Mouse (Mus musculus) midbrain, embryonic 14.5 days (tissue): ENCODE measurements around the gene Cox14. TPM values are rescaled to one million over a fixed set of nuclear protein-coding genes. Genes with fewer than 3 reads are reported as not detected.
A peak's percentile ranks its signal among the peaks of the same experiment; 100 is the strongest.

Experiments used
- ATAC-seq: fragments of 200-750 bp; cut with Nextera tagmentation; 2 replicates; pipeline ENCODE4 v1.8.0; 2017; ENCODE audit warnings: moderate number of reproducible peaks, moderate library complexity; ENCODE audit not compliant: low FRiP score, low TSS enrichment
- DNase-seq: peaks from one replicate; pipeline ENCODE4 v3.0.0-alpha.2; 2015
- H3K27ac ChIP-seq: fragments of 300-500 bp; sonication (generic); replicated peaks from 2 replicates; pipeline ENCODE4 v1.5.1; 2014; ENCODE audit warnings: mild to moderate bottlenecking, low read depth, low read length, moderate library complexity
- H3K27me3 ChIP-seq: fragments of 300-500 bp; sonication (generic); 2 replicates; pipeline ENCODE4 v1.6.1; 2014; ENCODE audit warnings: low read length, control low read depth, mixed read lengths; ENCODE audit not compliant: control insufficient read depth, insufficient read depth
- H3K36me3 ChIP-seq: fragments of 300-500 bp; sonication (generic); 2 replicates; pipeline ENCODE4 v1.6.1; 2014; ENCODE audit warnings: low read length, control low read depth; ENCODE audit not compliant: control insufficient read depth, insufficient read depth
- H3K4me1 ChIP-seq: fragments of 300-500 bp; sonication (generic); 2 replicates; pipeline ENCODE4 v1.6.1; 2014; ENCODE audit warnings: mild to moderate bottlenecking, antibody characterized with exemption, low read length, control low read depth; ENCODE audit not compliant: control insufficient read depth, insufficient read depth
- H3K4me2 ChIP-seq: fragments of 300-500 bp; sonication (generic); 2 replicates; pipeline ENCODE4 v1.6.1; 2014; ENCODE audit warnings: mild to moderate bottlenecking, low read length, moderate library complexity
- H3K4me3 ChIP-seq: fragments of 300-500 bp; sonication (generic); replicated peaks from 2 replicates; pipeline ENCODE4 v1.5.1; 2014; ENCODE audit warnings: low read depth, low read length
- H3K9ac ChIP-seq: fragments of 300-500 bp; sonication (generic); replicated peaks from 2 replicates; pipeline ENCODE4 v1.6.1; 2014; ENCODE audit warnings: mild to moderate bottlenecking, low read length, moderate library complexity
- H3K9me3 ChIP-seq: fragments of 300-500 bp; sonication (generic); 2 replicates; pipeline ENCODE4 v1.6.1; 2016; ENCODE audit warnings: low read length, control low read depth, mixed read lengths; ENCODE audit not compliant: control insufficient read depth
- WGBS: fragments of 180-500 bp; shearing (Covaris S2); extraction: QIAGEN DNeasy Blood & Tissue Kit; methylation state at CpG from one replicate; pipeline ENCODE4 v1.1.7; 2014; 5-methylcytosine and 5-hydroxymethylcytosine counted together
- polyA plus RNA-seq: library from polyadenylated mRNA; unstranded; fragments of >200 nt; fragmentation: Nextera tagmentation; extraction: Ambion mirVana; gene quantifications from 2 replicates; pipeline ENCODE4 v1.2.1, GENCODE M21; 2014

The Cox14 gene
- polyA plus RNA-seq, 1 experiment from 2014 or later = 168 TPM

- DNase-seq (no peak), ATAC-seq (no peak)
- Histone ChIP-seq H3K4me2 (peak overlapping the region; percentile 98), H3K4me1 (peaks cover 22% of the 10 kb centered on the region), H3K4me3 (peak overlapping the region; percentile 85), H3K27ac (peak overlapping the region; percentile 99), H3K9ac (peak overlapping the region; percentile 99), H3K27me3 (no peaks in the 10 kb centered on the region), H3K9me3 (no peaks in the 10 kb centered on the region), H3K36me3 (peaks cover 64% of the 10 kb centered on the region)
- WGBS = 55% methylated on average over 5 of the region's 5 CpGs
These were observed 21.8 kb upstream of the Cox14 start for GRCm38 (mm10) chr15:99703676-99704040.

GRCm38 (mm10) chr15:99704041-99704681 lies 21.3 kb upstream of the Cox14 start:
- Histone ChIP-seq H3K4me3 (peak overlapping the region; percentile 85), H3K27me3 (no peaks in the 10 kb centered on the region), H3K4me1 (peaks cover 22% of the 10 kb centered on the region), H3K36me3 (peaks cover 64% of the 10 kb centered on the region), H3K9me3 (no peaks in the 10 kb centered on the region), H3K9ac (peak overlapping the region; percentile 99), H3K4me2 (peak overlapping the region; percentile 98), H3K27ac (peak overlapping the region; percentile 99)
- DNase-seq (no peak), ATAC-seq (no peak)
- WGBS = 16% methylated on average over 23 of the region's 23 CpGs

GRCm38 (mm10) chr15:99704881-99705280 lies 20.5 kb upstream of the Cox14 start:
- DNase-seq = peak; percentile 52
- Histone ChIP-seq H3K9me3 (no peaks in the 10 kb centered on the region), H3K4me2 (peak overlapping the region; percentile 98), H3K9ac (peak overlapping the region; percentile 99; the same call in 1 of the 2 replicates), H3K27me3 (no peaks in the 10 kb centered on the region), H3K4me3 (peak overlapping the region; percentile 85), H3K4me1 (peaks cover 22% of the 10 kb centered on the region), H3K27ac (peak overlapping the region; percentile 99), H3K36me3 (peaks cover 64% of the 10 kb centered on the region)
- 14% methylated on average over 7 of the region's 7 CpGs for WGBS
- ATAC-seq = no peak

GRCm38 (mm10) chr15:99705440-99706048 lies 19.9 kb upstream of the Cox14 start, which contains the start of gene Gm17349:
Gm17349 (minus strand) TSS chr15:99705490.
- Histone ChIP-seq H3K27ac (peak within 1 kb of the TSS; percentile 99), H3K9me3 (no peaks in the 10 kb centered on the region), H3K36me3 (peaks cover 66% of the 10 kb centered on the region), H3K27me3 (no peaks in the 10 kb centered on the region), H3K4me1 (peaks cover 22% of the 10 kb centered on the region), H3K4me2 (peak within 1 kb of the TSS; percentile 98), H3K9ac (peak within 1 kb of the TSS; percentile 99), H3K4me3 (peak within 1 kb of the TSS; percentile 85)
- no peak for ATAC-seq
- WGBS = 59% methylated on average over 11 of the region's 11 CpGs
- peak; percentile 77 for DNase-seq

GRCm38 (mm10) chr15:99708176-99708575 lies 17.2 kb upstream of the Cox14 start:
- no peaks in the 10 kb centered on the region for H3K9me3 ChIP-seq
- WGBS = 97% methylated on average over 13 of the region's 13 CpGs
- DNase-seq = no peak
- H3K36me3 ChIP-seq = peaks cover 91% of the 10 kb centered on the region
- no peak overlapping the region for H3K4me3 ChIP-seq
- H3K4me1 ChIP-seq = peaks cover 18% of the 10 kb centered on the region
- no peak for ATAC-seq
- H3K27me3 ChIP-seq = no peaks in the 10 kb centered on the region
- H3K27ac ChIP-seq = no peak overlapping the region
- H3K9ac ChIP-seq = no peak overlapping the region
- H3K4me2 ChIP-seq = no peak overlapping the region

GRCm38 (mm10) chr15:99710221-99711190 lies 14.9 kb upstream of the Cox14 start:
- H3K4me1 ChIP-seq = no peaks in the 10 kb centered on the region
- no peak overlapping the region for H3K4me3 ChIP-seq
- no peak overlapping the region for H3K27ac ChIP-seq
- H3K4me2 ChIP-seq = no peak overlapping the region
- ATAC-seq (no peak), DNase-seq (no peak)
- peaks cover 91% of the 10 kb centered on the region for H3K36me3 ChIP-seq
- 94% methylated on average over 10 of the region's 10 CpGs for WGBS
- no peak overlapping the region for H3K9ac ChIP-seq
- H3K27me3 ChIP-seq = no peaks in the 10 kb centered on the region
- H3K9me3 ChIP-seq = no peaks in the 10 kb centered on the region

GRCm38 (mm10) chr15:99711491-99711890 lies 13.9 kb upstream of the Cox14 start:
- Histone ChIP-seq H3K36me3 (peaks cover 90% of the 10 kb centered on the region), H3K9ac (no peak overlapping the region), H3K9me3 (no peaks in the 10 kb centered on the region), H3K27me3 (no peaks in the 10 kb centered on the region), H3K4me2 (no peak overlapping the region), H3K27ac (no peak overlapping the region), H3K4me1 (no peaks in the 10 kb centered on the region), H3K4me3 (no peak overlapping the region)
- no peak for ATAC-seq
- no peak for DNase-seq
- WGBS = 81% methylated on average over 3 of the region's 3 CpGs

GRCm38 (mm10) chr15:99712666-99713559 lies 12.5 kb upstream of the Cox14 start:
- Histone ChIP-seq H3K4me2 (no peak overlapping the region), H3K9ac (no peak overlapping the region), H3K9me3 (no peaks in the 10 kb centered on the region), H3K27ac (peak overlapping the region; percentile 46; the same call in 1 of the 2 replicates), H3K27me3 (no peaks in the 10 kb centered on the region), H3K4me1 (no peaks in the 10 kb centered on the region), H3K36me3 (peaks cover 80% of the 10 kb centered on the region), H3K4me3 (no peak overlapping the region)
- ATAC-seq = no peak
- no peak for DNase-seq
- WGBS = 73% methylated on average over 13 of the region's 13 CpGs
